Mouse (Mus musculus) limb, embryonic 14.5 days (tissue): ENCODE measurements around the gene Zfp523. TPM values are rescaled to one million over a fixed set of nuclear protein-coding genes. Genes with fewer than 3 reads are reported as not detected.
A peak's percentile ranks its signal among the peaks of the same experiment; 100 is the strongest.

Experiments used
- ATAC-seq: fragments of 200-750 bp; cut with Nextera tagmentation; 2 replicates; pipeline ENCODE4 v1.8.0; 2017; ENCODE audit warnings: low read depth, moderate number of reproducible peaks, moderate TSS enrichment; ENCODE audit not compliant: low FRiP score
- DNase-seq: peaks from one replicate; pipeline ENCODE4 v3.0.0-alpha.2; 2015; ENCODE audit warnings: low spot score
- H3K27ac ChIP-seq: fragments of 300-500 bp; sonication (generic); replicated peaks from 2 replicates; pipeline ENCODE4 v1.5.1; 2014; ENCODE audit warnings: low read depth, mild to moderate bottlenecking, low read length, moderate library complexity, mixed read lengths
- H3K27me3 ChIP-seq: fragments of 300-500 bp; sonication (generic); 2 replicates; pipeline ENCODE4 v1.6.1; 2014; ENCODE audit warnings: low read length, mixed read lengths; ENCODE audit not compliant: control insufficient read depth, insufficient read depth
- H3K36me3 ChIP-seq: fragments of 300-500 bp; sonication (generic); 2 replicates; pipeline ENCODE4 v1.6.1; 2014; ENCODE audit warnings: mild to moderate bottlenecking, low read length, moderate library complexity, mixed read lengths; ENCODE audit not compliant: control insufficient read depth, insufficient read depth
- H3K4me1 ChIP-seq: fragments of 300-500 bp; sonication (generic); 2 replicates; pipeline ENCODE4 v1.6.1; 2014; ENCODE audit warnings: antibody characterized with exemption, low read length, mixed read lengths; ENCODE audit not compliant: control insufficient read depth, insufficient read depth
- H3K4me2 ChIP-seq: fragments of 300-500 bp; sonication (generic); replicated peaks from 2 replicates; pipeline ENCODE4 v1.6.1; 2014; ENCODE audit warnings: low read depth, mild to moderate bottlenecking, low read length, moderate library complexity; ENCODE audit not compliant: severe bottlenecking
- H3K4me3 ChIP-seq: fragments of 300-500 bp; sonication (generic); replicated peaks from 2 replicates; pipeline ENCODE4 v1.5.1; 2014; ENCODE audit warnings: low read length
- H3K9ac ChIP-seq: fragments of 300-500 bp; sonication (generic); 2 replicates; pipeline ENCODE4 v1.6.1; 2014; ENCODE audit warnings: mild to moderate bottlenecking, low read depth, low read length, moderate library complexity; ENCODE audit not compliant: severe bottlenecking
- H3K9me3 ChIP-seq: fragments of 300-500 bp; sonication (generic); 2 replicates; pipeline ENCODE4 v1.6.1; 2016; ENCODE audit warnings: low read length; ENCODE audit not compliant: control insufficient read depth
- POLR2A ChIP-seq: fragments of 200-500 bp; IDR thresholded peaks from 2 replicates; pipeline ENCODE4 v1.8.0; 2012; ENCODE audit warnings: inconsistent platforms, mild to moderate bottlenecking, moderate library complexity, borderline replicate concordance; ENCODE audit not compliant: insufficient read depth, insufficient read length; ENCODE audit errors: extremely low read depth
- WGBS: fragments of 180-500 bp; shearing (Covaris S2); extraction: QIAGEN DNeasy Blood & Tissue Kit; methylation state at CpG from one replicate; pipeline ENCODE4 v1.1.7; 2014; 5-methylcytosine and 5-hydroxymethylcytosine counted together
- polyA plus RNA-seq, 2 experiments: library from polyadenylated mRNA; depleted of rRNA in 1 of 2; stranded (reverse) in 1 of 2; unstranded in 1 of 2; fragments of >200 nt; fragmentation: Nextera tagmentation in 1 of 2; extraction: Ambion mirVana in 1 of 2; gene quantifications; 2 replicates each; pipeline versions ENCODE4 v1.2.1 to v1.2.3; 2012 to 2014

The Zfp523 gene
- polyA plus RNA-seq, 2 experiments = 37.5 to 79.1 TPM

DNA sequence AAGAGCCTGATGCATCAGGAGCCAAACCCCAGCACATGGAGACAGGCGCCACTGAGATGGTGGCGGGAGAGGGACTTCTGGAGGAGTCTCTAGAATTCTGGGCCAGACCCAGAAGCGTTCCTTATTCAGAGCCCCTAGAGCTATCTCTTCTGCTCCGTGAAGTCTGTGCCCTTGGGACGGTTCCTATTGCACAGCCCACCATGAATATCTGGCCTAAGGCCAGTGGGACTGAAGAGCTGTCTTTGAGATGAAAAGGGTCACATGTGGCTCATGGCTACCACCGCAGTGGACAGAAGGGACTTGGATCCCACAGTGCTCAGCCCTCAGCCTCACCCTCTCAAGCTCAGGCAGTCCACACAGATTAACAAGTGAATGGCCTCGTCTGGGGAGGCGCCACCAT lies 27.2 kb upstream of the Zfp523 start:
- H3K9ac ChIP-seq = peak overlapping the region; percentile 18; the same call in 1 of the 2 replicates
- no peak overlapping the region for H3K4me2 ChIP-seq
- no peaks in the 10 kb centered on the region for H3K27me3 ChIP-seq
- no peak for DNase-seq
- no peak overlapping the region for H3K27ac ChIP-seq
- peaks cover 12% of the 10 kb centered on the region for H3K36me3 ChIP-seq
- TF ChIP-seq POLR2A = no peak
- H3K9me3 ChIP-seq = no peaks in the 10 kb centered on the region
- H3K4me3 ChIP-seq = no peak overlapping the region
- 83% methylated on average over 8 of the region's 8 CpGs for WGBS
- H3K4me1 ChIP-seq = peaks cover 37% of the 10 kb centered on the region
- ATAC-seq = no peak

DNA sequence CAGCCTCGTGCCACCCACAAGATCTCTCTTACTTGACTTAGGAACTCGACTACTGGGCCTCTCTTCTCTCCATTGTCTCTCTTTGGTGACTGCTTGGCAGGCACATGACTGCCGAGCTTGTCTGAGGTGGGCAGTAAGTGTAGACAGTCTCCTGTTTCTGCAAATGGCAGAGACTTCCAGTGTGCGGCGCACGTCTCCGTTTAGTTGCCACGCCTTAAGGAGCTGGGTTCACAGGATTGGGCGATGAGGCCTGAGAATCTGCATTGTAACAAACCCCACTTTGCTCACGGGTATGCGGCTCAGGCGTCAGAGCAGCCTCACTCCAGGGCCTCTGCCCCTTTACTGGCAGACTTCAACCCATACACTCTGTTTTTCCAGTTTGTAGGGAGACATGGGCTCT lies 26.5 kb upstream of the Zfp523 start:
- DNase-seq = no peak
- WGBS = 81% methylated on average over 12 of the region's 12 CpGs
- H3K4me1 ChIP-seq = peaks cover 30% of the 10 kb centered on the region
- no peak overlapping the region for H3K27ac ChIP-seq
- ATAC-seq = no peak
- TF ChIP-seq POLR2A = no peak
- no peaks in the 10 kb centered on the region for H3K27me3 ChIP-seq
- no peaks in the 10 kb centered on the region for H3K9me3 ChIP-seq
- no peak overlapping the region for H3K4me2 ChIP-seq
- no peak overlapping the region for H3K9ac ChIP-seq
- no peak overlapping the region for H3K4me3 ChIP-seq
- peaks cover 14% of the 10 kb centered on the region for H3K36me3 ChIP-seq

DNA sequence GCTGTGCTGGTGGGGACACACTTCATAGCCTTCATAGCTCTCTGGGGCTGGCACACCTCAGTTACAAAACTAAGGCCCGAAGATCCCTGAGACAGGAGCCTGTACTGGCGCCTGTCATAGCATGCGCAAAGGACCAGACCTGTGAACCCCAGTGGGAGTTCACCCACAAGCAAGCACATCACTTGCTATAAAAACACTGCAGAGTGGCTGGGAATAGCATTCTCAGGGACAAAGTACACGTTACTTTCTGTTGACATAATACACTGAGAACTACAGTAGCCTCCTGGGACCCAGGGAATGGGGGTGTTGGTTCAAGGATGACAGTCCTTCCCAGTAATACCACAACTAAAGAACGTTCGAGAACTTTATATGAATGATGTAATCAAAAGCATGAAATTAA lies 23.8 kb upstream of the Zfp523 start:
- no peaks in the 10 kb centered on the region for H3K9me3 ChIP-seq
- no peak for TF ChIP-seq POLR2A
- H3K27ac ChIP-seq = no peak overlapping the region
- H3K36me3 ChIP-seq = peaks cover 22% of the 10 kb centered on the region
- ATAC-seq (no peak), DNase-seq (no peak)
- peaks cover 10% of the 10 kb centered on the region; the same call in 1 of the 2 replicates for H3K4me1 ChIP-seq
- 84% methylated on average over 6 of the region's 6 CpGs for WGBS
- no peak overlapping the region for H3K4me3 ChIP-seq
- H3K4me2 ChIP-seq = no peak overlapping the region
- no peaks in the 10 kb centered on the region for H3K27me3 ChIP-seq
- no peak overlapping the region for H3K9ac ChIP-seq

DNA sequence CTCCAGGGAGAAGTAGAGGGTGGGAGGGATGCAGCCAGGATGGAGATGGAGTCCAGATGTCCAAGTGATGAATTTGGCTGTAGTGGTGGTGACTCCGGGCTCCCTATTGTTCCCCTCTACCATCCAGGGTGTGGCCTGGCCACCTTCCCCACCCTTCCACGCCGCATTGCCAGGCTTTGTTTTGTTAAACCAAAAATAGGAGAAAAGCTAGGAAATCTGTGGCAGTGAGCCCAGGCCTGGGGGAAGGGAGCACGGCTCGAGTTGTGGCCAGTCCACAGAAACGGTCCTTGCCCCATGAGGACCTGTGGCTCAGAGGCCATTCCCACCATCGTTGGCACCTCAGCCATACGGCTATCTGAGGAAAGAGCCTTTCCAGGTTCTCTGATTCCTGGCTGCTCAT lies 22.0 kb upstream of the Zfp523 start:
- Histone ChIP-seq H3K4me2 (no peak overlapping the region), H3K27ac (no peak overlapping the region), H3K4me1 (peaks cover 13% of the 10 kb centered on the region), H3K9me3 (no peaks in the 10 kb centered on the region), H3K9ac (no peak overlapping the region), H3K36me3 (peaks cover 27% of the 10 kb centered on the region), H3K27me3 (no peaks in the 10 kb centered on the region), H3K4me3 (no peak overlapping the region)
- no peak for TF ChIP-seq POLR2A
- 90% methylated on average over 7 of the region's 8 CpGs for WGBS
- DNase-seq (no peak), ATAC-seq (no peak)

DNA sequence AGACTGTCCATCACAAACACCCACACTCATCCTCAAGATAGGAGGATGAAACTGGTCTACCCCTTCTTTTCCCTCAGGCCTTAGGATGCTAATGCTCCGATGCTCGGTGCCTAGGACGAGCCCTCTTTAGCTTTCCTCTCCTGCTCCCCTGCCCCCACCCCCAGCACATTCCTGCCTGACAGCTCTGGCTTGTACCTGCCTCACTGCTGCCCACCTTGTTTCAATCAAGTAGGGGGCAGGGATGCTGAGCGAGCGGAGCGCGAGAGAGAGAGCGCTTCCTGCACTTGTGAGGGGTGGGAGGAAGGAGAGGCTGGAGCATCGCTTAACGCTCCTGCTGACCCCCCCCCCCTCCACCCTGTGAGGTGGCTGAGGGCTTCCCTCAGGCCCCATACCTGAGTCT lies 16.6 kb upstream of the Zfp523 start:
- Histone ChIP-seq H3K27ac (no peak overlapping the region), H3K4me1 (peaks cover 29% of the 10 kb centered on the region), H3K4me2 (no peak overlapping the region), H3K4me3 (no peak overlapping the region), H3K36me3 (peaks cover 50% of the 10 kb centered on the region), H3K27me3 (no peaks in the 10 kb centered on the region), H3K9me3 (no peaks in the 10 kb centered on the region), H3K9ac (no peak overlapping the region)
- ATAC-seq = no peak; the same call in 1 of the 2 replicates
- no peak for DNase-seq
- TF ChIP-seq POLR2A = no peak
- 7% methylated on average over 10 of the region's 10 CpGs for WGBS
